Mouse (Mus musculus) naive thymus-derived CD4-positive, alpha-beta T cell, adult 2 months (primary cell): Measurements from ENCODE around the gene Ttll1.

Source experiments
- DNase-seq: peaks from one replicate; pipeline ENCODE4 v3.0.0-alpha.2; 2011; ENCODE audit warnings: low read depth

The Ttll1 gene

GRCm38 (mm10) chr15:83455637-83456036, 55.1 kb downstream of the Ttll1 start:
- peak; percentile 61 for DNase-seq

- no peak for DNase-seq
Observed at GRCm38 (mm10) chr15:83455034-83455433, 55.7 kb downstream of the Ttll1 start.

GRCm38 (mm10) chr15:83454419-83454818, 56.3 kb downstream of the Ttll1 start:
- DNase-seq, result no peak

GRCm38 (mm10) chr15:83453879-83454278, 56.8 kb downstream of the Ttll1 start:
- DNase-seq, result no peak

GRCm38 (mm10) chr15:83452219-83452760, 58.4 kb downstream of the Ttll1 start:
- no peak for DNase-seq

GRCm38 (mm10) chr15:83451621-83452210, 59.0 kb downstream of the Ttll1 start:
- DNase-seq, result no peak

- no peak for DNase-seq
Observed at GRCm38 (mm10) chr15:83450007-83450406, 60.7 kb downstream of the Ttll1 start.

GRCm38 (mm10) chr15:83448646-83449045, 62.0 kb downstream of the Ttll1 start:
- no peak for DNase-seq

GRCm38 (mm10) chr15:83447791-83448544, 62.7 kb downstream of the Ttll1 start:
- no peak for DNase-seq

- no peak for DNase-seq
Observed at GRCm38 (mm10) chr15:83445908-83446307, 64.8 kb downstream of the Ttll1 start.

- DNase-seq, result no peak
Observed at GRCm38 (mm10) chr15:83445383-83445782, 65.3 kb downstream of the Ttll1 start.

GRCm38 (mm10) chr15:83444425-83444824, 66.3 kb downstream of the Ttll1 start:
- no peak for DNase-seq

- no peak for DNase-seq
Observed at GRCm38 (mm10) chr15:83442495-83443037, 68.1 kb downstream of the Ttll1 start.

GRCm38 (mm10) chr15:83440726-83441125, 70.0 kb downstream of the Ttll1 start:
- DNase-seq, result no peak

GRCm38 (mm10) chr15:83436541-83436940, 74.2 kb downstream of the Ttll1 start:
- no peak for DNase-seq

- no peak for DNase-seq
Observed at GRCm38 (mm10) chr15:83435324-83436090, 75.2 kb downstream of the Ttll1 start.

GRCm38 (mm10) chr15:83434692-83435091, 76.0 kb downstream of the Ttll1 start:
- DNase-seq, result no peak
